Mouse (Mus musculus) lung, postnatal 0 days (tissue): ENCODE data around the gene Lgals4. TPM values are rescaled to one million over a fixed set of nuclear protein-coding genes. Genes with fewer than 3 reads are reported as not detected.

ENCODE experiments used
- ATAC-seq: fragments of 200-750 bp; cut with Nextera tagmentation; 2 replicates; pipeline ENCODE4 v1.8.0; 2017; ENCODE audit warnings: moderate library complexity
- DNase-seq: peaks from one replicate; pipeline ENCODE4 v3.0.0-alpha.2; 2016; ENCODE audit warnings: low spot score
- H3K27ac ChIP-seq: fragments of 300-500 bp; sonication (generic); 2 replicates; pipeline ENCODE4 v1.5.1; 2014; ENCODE audit warnings: antibody characterized with exemption, mild to moderate bottlenecking, low read length, mixed read lengths
- H3K27me3 ChIP-seq: fragments of 300-500 bp; sonication (generic); replicated peaks from 2 replicates; pipeline ENCODE4 v1.6.1; 2014; ENCODE audit warnings: low read length, mixed read lengths; ENCODE audit not compliant: insufficient read depth
- H3K36me3 ChIP-seq: fragments of 300-500 bp; sonication (generic); 2 replicates; pipeline ENCODE4 v1.6.1; 2014; ENCODE audit warnings: low read length, mixed read lengths; ENCODE audit not compliant: insufficient read depth
- H3K4me1 ChIP-seq: fragments of 300-500 bp; sonication (generic); 2 replicates; pipeline ENCODE4 v1.6.1; 2014; ENCODE audit warnings: antibody characterized with exemption, low read depth, low read length, mixed read lengths; ENCODE audit not compliant: insufficient read depth
- H3K4me2 ChIP-seq: fragments of 300-500 bp; sonication (generic); replicated peaks from 2 replicates; pipeline ENCODE4 v1.6.1; 2014; ENCODE audit warnings: low read depth, mild to moderate bottlenecking, low read length, moderate library complexity, mixed read lengths
- H3K4me3 ChIP-seq: fragments of 300-500 bp; sonication (generic); 2 replicates; pipeline ENCODE4 v1.5.1; 2014; ENCODE audit warnings: low read depth, low read length
- H3K9ac ChIP-seq: fragments of 300-500 bp; sonication (generic); replicated peaks from 2 replicates; pipeline ENCODE4 v1.6.1; 2014; ENCODE audit warnings: low read depth, mild to moderate bottlenecking
- H3K9me3 ChIP-seq: fragments of 300-500 bp; sonication (generic); 2 replicates; pipeline ENCODE4 v1.6.1; 2016; ENCODE audit warnings: low read length, mixed read lengths
- CTCF ChIP-seq: IDR thresholded peaks from 2 replicates; pipeline ENCODE4 v1.5.1; 2016; ENCODE audit warnings: antibody characterized with exemption, mild to moderate bottlenecking
- EP300 ChIP-seq: IDR thresholded peaks from 2 replicates; pipeline ENCODE4 v1.6.1; 2016; ENCODE audit warnings: antibody characterized with exemption, mild to moderate bottlenecking, control low read depth
- WGBS: fragments of 180-500 bp; shearing (Covaris S2); extraction: QIAGEN DNeasy Blood & Tissue Kit; methylation state at CpG from one replicate; pipeline ENCODE4 v1.1.7; 2014; 5-methylcytosine and 5-hydroxymethylcytosine counted together
- polyA plus RNA-seq: library from polyadenylated mRNA; unstranded; fragments of >200 nt; fragmentation: Nextera tagmentation; extraction: Ambion mirVana; gene quantifications from 2 replicates; pipeline ENCODE4 v1.2.1, GENCODE M21; 2015

Gene Lgals4
- polyA plus RNA-seq = 14.9 and 15.6 TPM in 2 replicates

DNA sequence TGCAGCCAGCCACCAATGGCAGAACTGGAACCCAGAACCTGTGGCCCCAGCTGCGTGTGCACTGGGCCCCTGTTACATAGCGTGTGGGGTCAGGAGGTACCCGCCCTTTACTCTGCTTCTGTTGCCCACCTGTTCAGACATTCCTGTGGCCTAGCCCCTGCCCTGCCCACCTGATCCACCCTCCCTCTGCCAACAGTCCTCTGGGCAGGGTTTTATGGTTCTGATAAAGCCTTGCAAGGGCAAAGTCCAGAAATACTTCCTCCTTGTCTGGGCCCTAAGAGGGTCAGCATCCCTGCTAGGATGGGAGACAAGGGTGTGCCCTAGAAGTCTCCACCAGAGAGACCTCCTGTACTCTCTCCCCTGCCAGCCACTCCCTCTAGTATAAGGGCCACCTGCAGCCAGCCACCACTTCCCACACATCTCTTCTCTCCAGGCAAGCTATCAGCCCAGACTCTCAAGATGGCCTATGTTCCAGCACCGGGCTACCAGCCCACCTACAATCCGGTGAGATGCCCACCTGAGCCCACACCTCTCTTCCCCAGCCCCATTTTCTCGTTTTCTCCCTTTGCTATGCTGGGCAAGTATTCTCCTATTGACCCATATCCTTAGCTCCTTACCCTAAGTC, at the start of gene Lgals4:
Gene Lgals4 (plus strand): TSS at position 132 of the 625 bp plus-strand sequence.
- H3K9ac ChIP-seq = no peak within 1 kb of the TSS
- no peak for DNase-seq

DNA sequence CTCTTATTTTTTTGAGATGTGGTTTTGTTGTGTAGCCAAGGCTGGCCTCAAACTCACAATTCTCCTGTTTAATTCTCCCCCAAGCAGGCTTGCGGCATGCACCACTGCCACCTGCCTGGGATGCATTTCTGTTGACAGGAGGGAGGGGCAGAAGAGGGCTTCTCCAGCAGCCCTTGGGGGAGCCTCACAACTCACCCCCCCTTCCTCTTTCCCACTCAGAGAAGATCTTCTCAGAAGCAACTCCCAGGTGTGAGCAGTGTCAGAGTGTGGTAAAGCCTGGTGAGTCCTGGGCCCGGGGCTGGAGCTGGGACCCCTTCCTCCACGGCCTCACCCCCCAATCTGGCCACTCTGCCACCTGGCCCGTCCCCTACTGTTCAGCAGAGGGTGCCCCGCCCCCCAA, 48.5 kb upstream of the Lgals4 start:
- no peaks in the 10 kb centered on the region for H3K9me3 ChIP-seq
- no peak overlapping the region for H3K9ac ChIP-seq
- H3K27me3 ChIP-seq = no peaks in the 10 kb centered on the region
- no peak overlapping the region for H3K4me2 ChIP-seq
- ATAC-seq (no peak), DNase-seq (no peak)
- TF ChIP-seq CTCF = no peak
- TF ChIP-seq EP300 = no peak
- no peak overlapping the region for H3K27ac ChIP-seq
- no peak overlapping the region for H3K4me3 ChIP-seq
- 78% methylated on average over 4 of the region's 5 CpGs for WGBS
- peaks cover 5% of the 10 kb centered on the region for H3K36me3 ChIP-seq
- H3K4me1 ChIP-seq = no peaks in the 10 kb centered on the region

More for the DNA sequence above, at the start of gene Lgals4:
- H3K9me3 ChIP-seq = no peaks in the 10 kb centered on the region
- peaks cover 17% of the 10 kb centered on the region; the same call in 1 of the 2 replicates for H3K36me3 ChIP-seq
- no peak within 1 kb of the TSS for H3K4me3 ChIP-seq
- no peak for TF ChIP-seq CTCF
- TF ChIP-seq EP300 = no peak
- no peaks in the 10 kb centered on the region for H3K27me3 ChIP-seq
- H3K4me2 ChIP-seq = no peak within 1 kb of the TSS
- H3K27ac ChIP-seq = no peak within 1 kb of the TSS
- WGBS = 82% methylated on average over 6 of the region's 6 CpGs
- ATAC-seq = no peak
- no peaks in the 10 kb centered on the region for H3K4me1 ChIP-seq

DNA sequence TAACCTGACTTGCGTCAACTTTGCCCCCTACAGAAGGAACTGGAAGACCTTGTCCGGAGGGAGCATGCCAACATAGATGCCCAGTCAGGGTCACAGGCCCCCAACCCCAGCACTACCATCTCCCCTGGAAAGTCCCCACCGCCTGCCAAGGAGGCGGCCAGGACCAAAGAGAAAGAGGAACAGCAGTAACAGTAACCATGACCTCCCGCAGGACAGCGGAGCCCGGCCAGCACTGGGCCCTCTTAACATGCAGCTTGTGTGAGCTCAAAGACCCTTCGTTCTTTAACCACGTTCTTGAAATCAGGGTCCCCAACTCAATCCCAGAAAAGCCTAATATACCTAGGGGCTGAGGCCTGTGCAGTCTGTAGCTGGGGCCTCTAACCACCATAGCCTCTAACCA, 45.8 kb upstream of the Lgals4 start:
- ATAC-seq = no peak
- Histone ChIP-seq H3K9me3 (no peaks in the 10 kb centered on the region), H3K27me3 (no peaks in the 10 kb centered on the region), H3K36me3 (peaks cover 5% of the 10 kb centered on the region), H3K27ac (no peak overlapping the region), H3K9ac (no peak overlapping the region), H3K4me3 (no peak overlapping the region), H3K4me2 (no peak overlapping the region), H3K4me1 (no peaks in the 10 kb centered on the region)
- no peak for DNase-seq
- TF ChIP-seq EP300 (no peak), CTCF (no peak)
- 91% methylated on average over 9 of the region's 9 CpGs for WGBS

DNA sequence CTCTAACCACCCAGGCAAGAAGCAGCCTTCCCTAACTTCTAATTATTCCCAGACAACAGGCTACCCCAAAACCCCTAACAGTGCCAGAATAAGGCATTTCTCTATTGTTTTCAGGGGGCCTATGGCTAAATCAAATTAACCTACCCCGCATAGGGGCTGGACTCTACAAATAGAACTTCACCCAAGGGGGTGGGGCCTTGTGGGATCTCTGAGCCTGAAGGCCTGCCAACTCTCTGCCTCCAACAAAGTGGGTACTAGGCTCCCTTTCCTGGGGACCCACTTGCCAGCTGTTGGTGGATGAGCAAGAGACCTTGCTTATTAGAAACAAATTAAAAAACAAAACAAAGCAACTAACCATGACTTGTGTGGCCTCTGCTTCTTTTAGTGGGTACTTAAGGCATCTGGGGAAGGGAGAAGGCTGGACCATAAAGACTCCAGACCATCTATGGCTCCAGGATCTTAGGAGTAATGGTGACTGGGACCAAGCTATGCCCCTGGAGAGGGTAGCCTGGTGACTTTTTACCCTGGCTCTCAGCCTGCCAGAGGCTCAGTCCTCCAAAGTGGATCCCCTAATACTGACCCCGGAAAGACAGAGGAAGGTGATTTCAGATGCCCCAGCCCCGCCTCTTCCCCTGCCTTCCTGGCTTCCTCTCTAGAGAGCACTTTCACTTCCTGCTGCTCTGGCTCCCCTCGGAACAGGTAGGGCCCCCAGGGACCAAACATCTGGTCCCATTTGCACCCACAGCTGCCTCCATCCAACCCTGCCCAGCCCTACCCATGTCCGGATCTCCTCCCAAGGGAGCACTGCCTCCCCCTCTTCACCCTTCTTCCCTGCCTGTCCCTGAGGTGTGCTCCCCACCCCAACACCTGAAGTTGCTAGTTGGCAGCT, 45.1 kb upstream of the Lgals4 start, which contains the start of gene Rinl:
Gene Rinl (plus strand): TSS at position 663 of the 889 bp plus-strand sequence.
- Histone ChIP-seq H3K36me3 (peaks cover 5% of the 10 kb centered on the region), H3K27ac (no peak within 1 kb of the TSS), H3K4me1 (no peaks in the 10 kb centered on the region), H3K4me3 (no peak within 1 kb of the TSS), H3K9me3 (no peaks in the 10 kb centered on the region), H3K27me3 (no peaks in the 10 kb centered on the region), H3K9ac (no peak within 1 kb of the TSS), H3K4me2 (0 out of 2 replicates have a peak within 1 kb of the TSS, but pooled peaks have one; percentile 3)
- no peak for DNase-seq
- TF ChIP-seq EP300 (no peak), CTCF (no peak)
- 60% methylated on average over 5 of the region's 5 CpGs for WGBS
- no peak for ATAC-seq

DNA sequence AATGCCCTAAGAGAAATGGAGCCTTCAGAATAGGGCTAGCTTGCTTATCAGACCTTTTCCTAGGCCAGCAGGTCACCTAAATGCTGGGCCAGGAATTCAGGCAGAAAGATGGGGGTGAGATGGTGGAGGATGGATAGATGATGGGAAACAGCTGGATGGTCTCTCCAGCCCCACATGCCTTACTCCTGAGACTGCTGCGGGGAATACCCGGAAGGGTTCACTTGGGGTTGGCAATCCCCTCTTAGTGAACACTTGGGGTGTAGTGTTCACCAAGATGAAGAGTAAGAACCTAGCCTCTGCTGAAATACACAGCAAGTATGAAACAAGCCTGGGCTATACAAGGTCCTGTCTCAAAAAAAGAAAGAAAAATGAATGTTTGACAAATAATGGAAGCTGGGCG, 44.4 kb upstream of the Lgals4 start:
- DNase-seq (no peak), ATAC-seq (no peak)
- Histone ChIP-seq H3K4me1 (no peaks in the 10 kb centered on the region), H3K9me3 (no peaks in the 10 kb centered on the region), H3K4me3 (no peak overlapping the region), H3K27ac (no peak overlapping the region), H3K27me3 (no peaks in the 10 kb centered on the region), H3K36me3 (peaks cover 5% of the 10 kb centered on the region), H3K4me2 (0 out of 2 replicates have a peak overlapping the region, but pooled peaks have one; percentile 3), H3K9ac (no peak overlapping the region)
- 72% methylated on average over 3 of the region's 3 CpGs for WGBS
- TF ChIP-seq CTCF = no peak
- no peak for TF ChIP-seq EP300

DNA sequence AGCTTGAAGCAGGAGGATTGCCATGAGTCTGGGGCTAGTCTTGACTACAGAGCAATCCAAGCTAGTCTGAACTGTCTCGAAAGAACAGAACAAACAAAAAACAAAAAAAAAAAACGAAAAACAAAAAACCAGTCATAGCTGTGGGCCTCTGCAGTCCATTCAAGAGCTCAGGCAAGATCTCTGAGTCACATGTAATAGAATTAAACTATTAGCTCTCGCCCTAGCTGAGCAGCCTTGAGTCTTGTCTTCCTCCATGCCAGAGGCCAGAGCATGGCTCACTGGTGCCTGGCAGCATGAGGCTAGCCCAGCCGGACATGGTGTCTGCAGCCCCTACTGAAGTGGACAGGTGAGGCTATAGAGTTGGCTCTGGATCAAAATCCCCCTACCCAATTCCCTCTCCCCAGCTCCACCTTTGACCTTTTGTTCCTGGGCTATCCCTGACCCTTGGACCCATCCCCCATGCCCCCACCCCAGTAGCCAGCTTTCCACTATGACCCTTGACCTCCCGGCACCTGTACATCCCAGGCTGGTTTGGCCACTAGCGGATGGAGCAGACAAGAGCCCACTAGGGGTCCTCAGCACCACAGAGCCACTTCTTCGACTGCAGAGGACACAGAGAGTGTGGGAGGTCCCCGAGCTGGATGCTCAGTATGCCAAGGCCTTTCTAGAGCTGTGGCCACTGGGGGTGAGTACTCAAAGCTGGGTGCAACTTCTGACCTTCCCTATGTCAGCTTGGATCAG, 43.4 kb upstream of the Lgals4 start:
- Histone ChIP-seq H3K4me3 (no peak overlapping the region), H3K4me2 (no peak overlapping the region), H3K27ac (no peak overlapping the region), H3K9ac (no peak overlapping the region), H3K36me3 (peaks cover 5% of the 10 kb centered on the region; the same call in 1 of the 2 replicates), H3K4me1 (no peaks in the 10 kb centered on the region), H3K27me3 (no peaks in the 10 kb centered on the region), H3K9me3 (no peaks in the 10 kb centered on the region)
- 54% methylated on average over 8 of the region's 8 CpGs for WGBS
- DNase-seq (no peak), ATAC-seq (peak; percentile 47)
- no peak for TF ChIP-seq EP300
- TF ChIP-seq CTCF = peak; percentile 56
